Mouse (Mus musculus) heart, postnatal 0 days (tissue): ENCODE data around the gene Lrfn2.

Source experiments
- CTCF ChIP-seq: IDR thresholded peaks from 2 replicates; pipeline ENCODE4 v1.5.1; 2016; ENCODE audit warnings: antibody characterized with exemption, control low read depth, low read depth
- EP300 ChIP-seq: IDR thresholded peaks from 2 replicates; pipeline ENCODE4 v1.6.1; 2016; ENCODE audit warnings: antibody characterized with exemption, low read depth

GRCm38 (mm10) chr17:48935201-48935600 lies 3.0 kb downstream of the Lrfn2 start:
- TF ChIP-seq CTCF, result no peak
- no peak for TF ChIP-seq EP300
